Mouse (Mus musculus): ENCODE results near the gene Gm10645.

Gene Gm10645

DNA sequence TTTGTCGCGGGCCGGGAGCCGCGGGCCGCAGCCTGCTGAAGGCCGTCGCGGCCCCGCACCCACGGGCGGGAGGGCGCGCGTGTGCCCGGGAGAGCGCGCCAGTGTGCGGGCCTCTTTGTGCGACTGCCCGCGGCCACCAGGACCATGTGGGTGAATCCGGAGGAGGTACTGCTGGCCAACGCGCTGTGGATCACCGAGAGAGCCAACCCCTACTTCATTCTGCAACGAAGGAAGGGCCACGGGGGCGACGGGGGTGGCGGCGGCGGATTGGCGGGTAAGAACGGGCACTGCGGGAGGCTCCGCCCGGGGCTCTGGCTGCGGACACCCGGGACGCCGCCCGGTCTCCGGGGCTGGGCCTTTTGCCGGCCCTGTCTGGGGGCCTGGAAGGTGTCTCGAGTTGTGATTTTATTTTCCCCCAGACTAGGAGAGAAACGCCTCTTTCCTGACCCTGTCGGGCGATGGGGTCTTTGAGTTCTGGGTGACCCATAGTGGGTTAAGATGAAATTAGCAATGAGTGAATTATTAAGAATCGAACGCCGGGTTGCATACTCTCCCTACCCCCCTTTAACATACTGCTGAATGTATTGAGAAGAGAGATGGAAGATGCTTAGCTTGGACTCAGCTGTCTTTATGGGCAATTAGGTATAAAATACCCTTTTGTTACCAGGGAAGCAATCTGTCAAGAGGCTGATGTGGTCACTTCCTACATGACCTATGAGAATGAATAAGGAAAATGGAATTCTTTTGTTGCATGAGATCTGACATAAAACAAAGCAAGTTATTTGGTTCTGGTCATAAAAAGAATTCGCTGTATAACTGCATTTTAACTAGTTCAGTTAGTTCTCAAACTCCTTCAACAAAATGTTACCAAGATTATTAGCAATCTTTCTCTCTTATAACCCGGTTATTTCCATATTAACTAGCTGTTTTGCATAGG lies at the start of gene Gm10645:
TSS of gene Gm10645 (minus strand) at position 240 of the 937 bp plus-strand sequence.
- DNase-seq (ENCODE audit: low spot score) = peak; percentile 60

DNA sequence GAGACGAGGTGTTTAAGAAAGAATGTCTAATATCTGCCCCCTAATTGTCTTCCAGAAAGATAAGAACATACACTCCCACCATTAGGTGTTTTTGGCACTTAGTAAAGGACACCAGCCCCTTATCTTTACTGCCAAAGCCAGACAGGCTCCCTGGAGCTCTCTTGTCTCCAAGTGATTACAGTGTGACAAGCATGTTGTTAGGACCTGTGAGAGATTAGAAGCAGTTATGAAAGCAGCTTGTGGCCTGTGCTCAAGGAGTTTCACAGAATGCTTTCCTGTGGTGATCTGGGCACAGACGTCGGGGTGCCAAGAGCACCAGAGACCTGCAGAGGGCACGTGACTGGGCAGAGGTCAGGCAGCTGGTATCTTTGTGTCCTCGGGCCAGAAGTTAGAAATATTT lies 49.1 kb upstream of the Gm10645 start:
- DNase-seq (ENCODE audit: low spot score) = no peak

GRCm38 (mm10) chr8:83210676-83211075 lies 44.7 kb upstream of the Gm10645 start:
- no peak for DNase-seq (ENCODE audit: low spot score)

- no peak for DNase-seq (ENCODE audit: low spot score)
Observed at GRCm38 (mm10) chr8:83209581-83209980, 43.6 kb upstream of the Gm10645 start.

GRCm38 (mm10) chr8:83205907-83206306 lies 39.9 kb upstream of the Gm10645 start:
- no peak for DNase-seq (ENCODE audit: low spot score)

GRCm38 (mm10) chr8:83202946-83203345 lies 37.0 kb upstream of the Gm10645 start:
- DNase-seq (ENCODE audit: low spot score) = no peak

- peak; percentile 41 for DNase-seq (ENCODE audit: low spot score)
Observed at GRCm38 (mm10) chr8:83200191-83201177, 34.5 kb upstream of the Gm10645 start.

DNA sequence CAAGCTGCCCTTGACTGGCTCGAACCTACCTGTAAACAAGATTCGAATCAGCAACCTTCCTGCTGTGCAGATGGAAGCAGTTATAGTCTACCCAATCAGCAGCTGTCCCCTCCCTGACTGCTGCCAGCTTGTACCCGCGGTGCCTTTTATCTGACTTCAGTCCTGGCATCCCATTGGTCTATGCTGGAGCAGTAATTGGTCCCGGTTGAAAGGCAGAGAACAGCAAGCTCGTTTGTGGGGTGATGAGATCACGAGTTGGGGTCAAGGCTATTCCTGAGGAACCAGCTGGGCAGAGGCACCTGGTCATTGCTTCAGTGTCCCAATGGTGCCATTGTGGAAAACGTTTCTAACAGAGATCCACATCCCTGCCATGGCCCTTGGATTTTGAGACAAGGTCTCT lies 33.7 kb upstream of the Gm10645 start:
- no peak for DNase-seq (ENCODE audit: low spot score)

DNA sequence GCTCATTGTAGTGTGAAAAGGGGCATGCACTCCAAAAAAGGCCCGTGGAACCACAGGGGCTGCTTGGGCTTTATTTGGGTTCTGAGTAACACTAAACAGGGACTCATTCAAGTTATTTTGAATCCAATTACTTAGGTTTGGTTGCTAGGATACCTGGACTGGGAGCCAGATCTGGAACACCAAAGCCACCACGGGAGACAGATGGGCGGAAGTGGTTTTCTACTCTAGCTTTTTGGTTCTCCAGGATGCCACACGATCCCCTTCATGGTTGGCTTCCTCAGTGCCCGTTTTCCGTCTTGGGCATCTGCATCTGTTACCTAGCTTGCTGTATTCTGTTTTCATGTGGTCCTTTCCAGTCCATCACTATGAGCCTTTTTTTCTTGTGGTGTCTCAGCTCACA lies 30.1 kb upstream of the Gm10645 start:
- DNase-seq (ENCODE audit: low spot score) = no peak

- no peak for DNase-seq (ENCODE audit: low spot score)
Observed at GRCm38 (mm10) chr8:83189538-83190095, 23.6 kb upstream of the Gm10645 start.

DNA sequence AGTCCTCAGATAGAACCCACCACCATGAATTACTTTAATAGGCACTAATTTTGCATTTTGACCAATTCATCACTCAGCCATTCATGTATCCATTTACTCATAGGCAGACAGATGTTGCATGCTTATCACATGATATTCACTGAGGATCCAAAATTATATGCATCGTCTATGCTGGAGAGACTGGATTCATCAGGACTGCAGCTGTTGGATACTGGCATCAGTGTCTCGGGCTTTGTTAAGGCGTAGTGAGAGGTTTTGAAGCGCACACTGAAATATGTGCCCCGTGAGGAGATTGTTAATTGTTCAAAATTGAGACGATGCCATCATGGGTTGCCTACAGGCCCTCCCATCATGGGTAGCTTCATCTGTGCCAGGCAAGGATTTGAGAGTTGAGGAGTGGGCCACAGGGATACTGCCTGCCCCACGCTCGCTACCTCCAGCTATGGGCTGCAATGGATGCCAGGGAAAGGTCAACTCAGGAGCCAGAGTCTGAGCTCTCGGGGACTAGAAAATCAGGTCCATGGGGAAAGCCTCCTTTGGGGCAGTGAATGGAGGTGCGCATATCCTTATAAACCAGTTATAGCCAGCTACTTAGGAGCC lies 21.5 kb upstream of the Gm10645 start:
- no peak for DNase-seq (ENCODE audit: low spot score)

DNA sequence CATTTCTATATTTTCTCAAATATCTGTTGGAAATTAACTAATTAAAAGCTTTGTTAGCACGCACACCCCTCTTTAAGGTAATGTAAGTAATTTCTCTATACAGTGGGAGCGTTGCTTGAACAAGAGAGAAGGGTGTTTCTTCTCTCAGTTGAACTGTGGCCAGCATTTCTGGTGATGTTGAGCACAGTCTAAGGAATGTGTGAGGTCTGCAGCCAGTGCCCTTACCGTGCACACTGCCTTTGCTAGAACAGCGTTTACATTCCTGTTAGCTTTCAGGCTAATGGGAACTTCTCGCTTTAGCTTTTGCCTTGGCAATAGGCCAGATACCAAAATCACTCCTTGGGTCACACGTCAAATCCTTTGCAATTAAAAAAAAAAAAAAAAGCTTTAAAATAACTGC lies 20.4 kb upstream of the Gm10645 start:
- no peak for DNase-seq (ENCODE audit: low spot score)

DNA sequence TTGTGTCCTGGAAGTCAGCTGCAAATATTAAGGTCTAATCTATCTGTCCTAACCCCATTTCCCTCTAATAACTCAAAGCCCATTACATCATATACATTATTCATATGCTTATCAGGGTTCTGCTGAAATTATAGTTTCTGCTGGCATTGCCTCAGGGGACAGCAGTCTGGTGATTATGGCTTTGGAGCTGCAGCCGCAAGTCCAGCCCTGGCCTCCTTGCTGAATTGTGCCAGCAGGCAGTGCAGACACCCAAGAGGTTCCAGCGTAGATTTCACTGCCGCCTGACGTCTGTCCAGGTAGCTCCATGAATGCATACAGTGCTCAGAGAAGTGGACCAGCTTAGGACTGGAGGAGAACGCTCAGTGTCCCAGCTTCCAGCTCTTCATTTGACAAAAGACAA lies 16.8 kb upstream of the Gm10645 start:
- DNase-seq (ENCODE audit: low spot score) = no peak

- no peak for DNase-seq (ENCODE audit: low spot score)
Observed at GRCm38 (mm10) chr8:83181851-83182482, 16.0 kb upstream of the Gm10645 start.

DNA sequence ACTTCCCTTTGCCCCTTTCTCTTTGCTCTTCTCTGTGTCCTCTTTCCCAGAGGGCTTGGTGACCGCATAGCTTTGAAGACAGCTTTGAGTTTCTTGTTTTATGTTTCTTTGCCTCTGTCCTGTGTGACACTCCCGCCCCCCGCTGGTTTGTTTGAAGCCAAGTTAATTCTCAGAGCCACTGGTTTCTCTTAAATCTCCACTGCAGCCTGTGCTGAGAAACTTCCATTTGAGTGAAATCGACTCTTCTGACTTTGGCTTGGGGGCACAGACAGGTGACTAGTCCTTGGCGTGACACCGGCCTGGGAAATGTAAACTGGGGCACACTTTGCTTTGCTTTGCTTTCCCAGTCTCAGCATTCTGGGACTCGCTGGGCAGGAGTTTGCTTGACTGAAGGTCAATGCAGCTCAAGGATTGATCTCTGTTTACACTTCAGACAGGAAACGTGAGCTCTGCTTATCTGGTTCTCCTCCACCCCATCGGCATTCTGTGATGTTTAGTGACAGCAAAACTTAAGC lies 12.3 kb upstream of the Gm10645 start:
- no peak for DNase-seq (ENCODE audit: low spot score)

DNA sequence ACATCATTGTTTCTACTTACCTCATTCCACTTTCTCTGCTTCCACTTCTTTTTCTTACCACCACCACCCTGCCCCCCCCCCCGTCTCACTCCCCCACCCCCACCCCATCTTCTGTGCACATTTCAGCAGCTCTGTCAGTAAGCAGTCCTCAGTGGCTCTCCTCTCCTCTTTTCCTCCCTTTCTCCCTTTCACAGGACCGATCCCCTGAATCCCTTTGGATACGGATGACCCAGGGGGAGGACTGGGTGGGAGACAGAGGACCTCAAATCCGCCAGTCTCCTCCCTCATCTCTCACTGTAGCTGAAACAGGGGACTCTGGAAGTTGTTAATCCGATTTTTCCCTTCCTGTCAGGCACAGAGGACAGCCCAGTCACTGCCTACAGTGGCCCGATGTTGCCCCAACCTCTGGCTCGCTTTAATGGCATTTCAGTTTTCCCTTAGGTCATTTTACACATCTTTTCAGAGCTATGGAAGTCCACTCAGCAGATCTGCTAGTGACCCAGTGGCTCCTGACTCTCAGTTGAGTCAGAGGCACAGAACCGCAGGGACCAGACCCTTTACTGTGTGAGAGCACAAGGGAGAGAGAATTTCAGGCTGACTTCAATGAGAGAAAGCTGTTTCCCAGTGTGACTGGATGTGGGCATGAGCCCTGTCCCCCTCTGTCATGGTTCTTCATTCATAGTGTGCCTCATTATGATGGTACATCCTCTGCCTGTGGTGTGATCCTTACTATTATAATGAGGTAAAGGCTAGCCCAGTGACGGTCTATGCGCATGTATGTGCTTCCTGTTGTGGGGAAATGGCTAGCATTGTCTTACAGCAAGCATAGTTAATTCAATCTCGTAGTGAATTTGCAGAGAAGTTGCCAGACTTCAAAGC lies 11.6 kb upstream of the Gm10645 start:
- no peak for DNase-seq (ENCODE audit: low spot score)

GRCm38 (mm10) chr8:83176785-83177184 lies 10.8 kb upstream of the Gm10645 start:
- no peak for DNase-seq (ENCODE audit: low spot score)

- DNase-seq (ENCODE audit: low spot score) = no peak
Observed at GRCm38 (mm10) chr8:83175680-83176079, 9.7 kb upstream of the Gm10645 start.

DNA sequence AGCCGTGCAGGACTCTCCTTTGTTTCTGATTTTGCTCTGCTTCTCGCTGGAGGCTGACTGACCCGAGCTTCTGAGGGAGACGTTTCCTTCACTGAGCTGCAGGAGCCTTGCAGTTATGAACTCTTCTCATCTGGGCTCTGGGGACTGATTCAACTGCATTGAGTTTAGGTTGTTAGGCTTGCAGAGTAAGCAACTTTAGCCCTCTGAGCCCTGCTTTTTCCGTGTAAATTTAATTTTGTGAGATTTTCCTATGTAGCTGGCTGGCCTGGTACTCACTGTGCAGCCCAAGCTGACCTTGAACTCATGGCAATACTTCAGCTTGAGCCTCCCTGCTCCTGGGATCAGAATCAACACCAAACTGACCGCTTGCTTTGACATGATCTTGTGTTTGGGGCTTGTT lies 4.9 kb upstream of the Gm10645 start:
- no peak for DNase-seq (ENCODE audit: low spot score)

DNA sequence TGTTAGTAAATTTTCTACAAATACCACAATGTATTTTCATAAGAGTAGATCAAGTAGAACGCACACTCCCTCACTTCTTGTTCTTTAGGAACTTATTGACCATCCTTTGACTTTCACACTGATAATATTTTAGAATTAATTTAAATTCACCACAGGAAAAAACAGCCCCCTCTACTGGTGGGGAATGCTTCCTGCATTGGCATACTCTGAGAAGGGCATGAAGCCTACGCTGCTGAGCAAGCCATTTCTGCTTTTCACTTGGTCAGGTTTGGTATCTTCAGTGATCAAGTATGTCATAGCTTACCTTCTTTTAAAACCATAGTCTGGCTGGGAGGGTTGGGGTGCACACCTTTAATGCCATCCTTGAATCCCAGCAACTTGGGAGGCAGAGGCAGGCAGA lies 3.7 kb upstream of the Gm10645 start:
- DNase-seq (ENCODE audit: low spot score) = no peak
